Mouse (Mus musculus) heart, embryonic 14.5 days (tissue): Measurements from ENCODE around the gene Pou6f2. TPM values are rescaled to one million over a fixed set of nuclear protein-coding genes. Genes with fewer than 3 reads are reported as not detected.
A peak's percentile ranks its signal among the peaks of the same experiment; 100 is the strongest.

ENCODE experiments used
- ATAC-seq: fragments of 200-750 bp; cut with Nextera tagmentation; 2 replicates; pipeline ENCODE4 v1.8.0; 2017; ENCODE audit warnings: low read depth, moderate TSS enrichment; ENCODE audit not compliant: insufficient number of reproducible peaks, insufficient read depth, low FRiP score
- H3K27ac ChIP-seq, 2 experiments: fragments of 200-500 bp in 1 of 2; fragments of 300-500 bp in 1 of 2; sonication (generic) in 1 of 2; replicated peaks in 1 of 2; 2 replicates each; pipeline ENCODE4 v1.5.1; 2012 to 2014; ENCODE audit warnings: low read depth in 2 of 2, low read length in 2 of 2, control low read depth in 1 of 2, mild to moderate bottlenecking in 1 of 2, mixed read lengths in 1 of 2; ENCODE audit not compliant: control insufficient read depth in 1 of 2, insufficient read depth in 1 of 2
- H3K27me3 ChIP-seq: fragments of 300-500 bp; sonication (generic); 2 replicates; pipeline ENCODE4 v1.6.1; 2014; ENCODE audit warnings: mild to moderate bottlenecking, low read length, control low read depth; ENCODE audit not compliant: control insufficient read depth, insufficient read depth
- H3K36me3 ChIP-seq: fragments of 300-500 bp; sonication (generic); 2 replicates; pipeline ENCODE4 v1.6.1; 2014; ENCODE audit warnings: mild to moderate bottlenecking, control low read depth, low read length, mixed read lengths; ENCODE audit not compliant: control insufficient read depth, insufficient read depth
- H3K4me1 ChIP-seq, 2 experiments: fragments of 200-500 bp in 1 of 2; fragments of 300-500 bp in 1 of 2; sonication (generic) in 1 of 2; 2 replicates each; pipeline ENCODE4 v1.6.1; 2012 to 2014; ENCODE audit warnings: low read length in 2 of 2, control low read depth in 1 of 2, mixed read lengths in 1 of 2; ENCODE audit not compliant: control insufficient read depth in 2 of 2, insufficient read depth in 2 of 2
- H3K4me2 ChIP-seq: fragments of 300-500 bp; sonication (generic); 2 replicates; pipeline ENCODE4 v1.6.1; 2014; ENCODE audit warnings: mild to moderate bottlenecking, low read length
- H3K4me3 ChIP-seq, 2 experiments: fragments of 200-500 bp in 1 of 2; fragments of 300-500 bp in 1 of 2; sonication (generic) in 1 of 2; 2 replicates each; pipeline ENCODE4 v1.5.1; 2012 to 2014; ENCODE audit warnings: low read length in 2 of 2, mild to moderate bottlenecking in 2 of 2, control low read depth in 1 of 2, low read depth in 1 of 2, moderate library complexity in 1 of 2; ENCODE audit not compliant: control insufficient read depth in 1 of 2, insufficient read depth in 1 of 2
- H3K9ac ChIP-seq: fragments of 300-500 bp; sonication (generic); 2 replicates; pipeline ENCODE4 v1.6.1; 2014; ENCODE audit warnings: mild to moderate bottlenecking, low read length
- H3K9me3 ChIP-seq: fragments of 300-500 bp; sonication (generic); 2 replicates; pipeline ENCODE4 v1.6.1; 2016; ENCODE audit warnings: low read length, control low read depth; ENCODE audit not compliant: control insufficient read depth
- WGBS: fragments of 180-500 bp; shearing (Covaris S2); extraction: QIAGEN DNeasy Blood & Tissue Kit; methylation state at CpG from one replicate; pipeline ENCODE4 v1.1.7; 2014; 5-methylcytosine and 5-hydroxymethylcytosine counted together
- polyA plus RNA-seq: library from polyadenylated mRNA; unstranded; fragments of >200 nt; fragmentation: Nextera tagmentation; extraction: Ambion mirVana; gene quantifications from 2 replicates; pipeline ENCODE4 v1.2.1, GENCODE M21; 2014

The Pou6f2 gene
- polyA plus RNA-seq, 1 experiment from 2014 or later = 0.73 TPM

- Histone ChIP-seq H3K4me1 (no peaks in the 10 kb centered on the region), H3K4me2 (peak overlapping the region; percentile 54), H3K27me3 (no peaks in the 10 kb centered on the region), H3K27ac (no peak overlapping the region), H3K4me3 (no peak overlapping the region), H3K9me3 (no peaks in the 10 kb centered on the region), H3K9ac (peak overlapping the region; percentile 40; the same call in 1 of the 2 replicates), H3K36me3 (no peaks in the 10 kb centered on the region)
- ATAC-seq = no peak
- WGBS = 5% methylated on average over 22 of the region's 22 CpGs
Measured at GRCm38 (mm10) chr13:18218566-18219234, 178.8 kb downstream of the Pou6f2 start.

GRCm38 (mm10) chr13:18211242-18211641 lies 186.2 kb downstream of the Pou6f2 start:
- WGBS = 87% methylated on average over 14 of the region's 14 CpGs
- Histone ChIP-seq H3K4me2 (no peak overlapping the region), H3K27me3 (no peaks in the 10 kb centered on the region), H3K27ac (no peak overlapping the region), H3K36me3 (no peaks in the 10 kb centered on the region), H3K4me3 (no peak overlapping the region), H3K9ac (no peak overlapping the region), H3K9me3 (no peaks in the 10 kb centered on the region), H3K4me1 (no peaks in the 10 kb centered on the region)
- ATAC-seq = no peak

GRCm38 (mm10) chr13:18204476-18205250 lies 192.8 kb downstream of the Pou6f2 start:
- Histone ChIP-seq H3K27me3 (no peaks in the 10 kb centered on the region), H3K4me3 (no peak overlapping the region), H3K4me1 (no peaks in the 10 kb centered on the region), H3K4me2 (no peak overlapping the region), H3K27ac (no peak overlapping the region), H3K36me3 (no peaks in the 10 kb centered on the region), H3K9me3 (no peaks in the 10 kb centered on the region), H3K9ac (no peak overlapping the region)
- ATAC-seq = no peak
- 75% methylated on average over 8 of the region's 8 CpGs for WGBS

- no peak for ATAC-seq
- no peaks in the 10 kb centered on the region for H3K9me3 ChIP-seq
- WGBS = 38% methylated on average over 3 of the region's 3 CpGs
- no peak overlapping the region for H3K4me3 ChIP-seq
- H3K36me3 ChIP-seq = no peaks in the 10 kb centered on the region
- no peak overlapping the region for H3K27ac ChIP-seq
- H3K27me3 ChIP-seq = no peaks in the 10 kb centered on the region
- no peak overlapping the region for H3K9ac ChIP-seq
- H3K4me1 ChIP-seq = no peaks in the 10 kb centered on the region
- H3K4me2 ChIP-seq = no peak overlapping the region
Measured at GRCm38 (mm10) chr13:18174003-18174402, 223.5 kb downstream of the Pou6f2 start.

GRCm38 (mm10) chr13:18173021-18173420 lies 224.5 kb downstream of the Pou6f2 start:
- no peak overlapping the region for H3K27ac ChIP-seq
- no peaks in the 10 kb centered on the region for H3K9me3 ChIP-seq
- no peak overlapping the region for H3K9ac ChIP-seq
- H3K36me3 ChIP-seq = no peaks in the 10 kb centered on the region
- H3K4me2 ChIP-seq = no peak overlapping the region
- no peak overlapping the region for H3K4me3 ChIP-seq
- WGBS = 54% methylated on average over 3 of the region's 3 CpGs
- no peaks in the 10 kb centered on the region for H3K4me1 ChIP-seq
- H3K27me3 ChIP-seq = no peaks in the 10 kb centered on the region
- ATAC-seq = no peak

GRCm38 (mm10) chr13:18172334-18172733 lies 225.2 kb downstream of the Pou6f2 start:
- no peak overlapping the region for H3K9ac ChIP-seq
- no peak for ATAC-seq
- H3K9me3 ChIP-seq = no peaks in the 10 kb centered on the region
- no peaks in the 10 kb centered on the region for H3K4me1 ChIP-seq
- H3K4me3 ChIP-seq = no peak overlapping the region
- no peak overlapping the region for H3K27ac ChIP-seq
- 52% methylated on average over 9 of the region's 9 CpGs for WGBS
- no peak overlapping the region for H3K4me2 ChIP-seq
- no peaks in the 10 kb centered on the region for H3K36me3 ChIP-seq
- H3K27me3 ChIP-seq = no peaks in the 10 kb centered on the region

GRCm38 (mm10) chr13:18164182-18164581 lies 233.3 kb downstream of the Pou6f2 start:
- H3K4me1 ChIP-seq = no peaks in the 10 kb centered on the region
- H3K36me3 ChIP-seq = no peaks in the 10 kb centered on the region
- 82% methylated on average over 1 of the region's 1 CpGs for WGBS
- ATAC-seq = no peak
- H3K9ac ChIP-seq = no peak overlapping the region
- no peak overlapping the region for H3K27ac ChIP-seq
- no peak overlapping the region for H3K4me3 ChIP-seq
- no peaks in the 10 kb centered on the region for H3K27me3 ChIP-seq
- no peak overlapping the region for H3K4me2 ChIP-seq
- H3K9me3 ChIP-seq = no peaks in the 10 kb centered on the region
